Mouse (Mus musculus) MEL (cell line): ENCODE results near the gene Gm15557. TPM values are rescaled to one million over a fixed set of nuclear protein-coding genes. Genes with fewer than 3 reads are reported as not detected.
A peak's percentile ranks its signal among the peaks of the same experiment; 100 is the strongest.

Source experiments
- DNase-seq: peaks from one replicate; pipeline ENCODE4 v3.0.0; 2011; ENCODE audit warnings: low read depth, low spot score
- H3K27ac ChIP-seq: 2 replicates; pipeline ENCODE4 v1.5.1; 2012; ENCODE audit warnings: low read depth, mild to moderate bottlenecking, control low read depth, low read length, moderate library complexity; ENCODE audit not compliant: control insufficient read depth
- H3K27me3 ChIP-seq, 2 experiments: fragments of 150-350 bp in 1 of 2; sonication (generic) in 1 of 2; 2 replicates each; pipeline ENCODE4 v1.6.1; 2012; ENCODE audit warnings: low read length in 2 of 2, mild to moderate bottlenecking in 2 of 2, improper control_type of control experiment in 1 of 2, moderate library complexity in 1 of 2; ENCODE audit not compliant: insufficient read depth in 2 of 2, control insufficient read depth in 1 of 2
- H3K36me3 ChIP-seq, 2 experiments: 2 replicates each; pipeline ENCODE4 v1.6.1; 2012 to 2014; ENCODE audit warnings: low read length in 2 of 2, improper control_type of control experiment in 1 of 2, inconsistent platforms in 1 of 2, mild to moderate bottlenecking in 1 of 2; ENCODE audit not compliant: insufficient read depth in 2 of 2, control insufficient read depth in 1 of 2
- H3K4me1 ChIP-seq, 2 experiments: fragments of 150-350 bp in 1 of 2; sonication (generic) in 1 of 2; 2 replicates each; pipeline ENCODE4 v1.6.1; 2012; ENCODE audit warnings: low read length in 2 of 2, improper control_type of control experiment in 1 of 2, mild to moderate bottlenecking in 1 of 2; ENCODE audit not compliant: insufficient read depth in 2 of 2, control insufficient read depth in 1 of 2
- H3K4me3 ChIP-seq, 2 experiments: fragments of 150-350 bp in 1 of 2; sonication (generic) in 1 of 2; 2 replicates each; pipeline ENCODE4 v1.5.1; 2012; ENCODE audit warnings: low read depth in 2 of 2, low read length in 2 of 2, mild to moderate bottlenecking in 2 of 2, moderate library complexity in 2 of 2, control low read depth in 1 of 2, improper control_type of control experiment in 1 of 2; ENCODE audit not compliant: control insufficient read depth in 1 of 2, insufficient read depth in 1 of 2
- H3K79me2 ChIP-seq: 2 replicates; pipeline ENCODE4 v1.6.1; 2012; ENCODE audit warnings: mild to moderate bottlenecking, low read length, moderate library complexity; ENCODE audit not compliant: control insufficient read depth, poor library complexity, insufficient read depth
- H3K9ac ChIP-seq: 2 replicates; pipeline ENCODE4 v1.6.1; 2012; ENCODE audit warnings: low read depth, mild to moderate bottlenecking, control low read depth, low read length, moderate library complexity; ENCODE audit not compliant: control insufficient read depth, poor library complexity, severe bottlenecking
- H3K9me3 ChIP-seq: fragments of 150-350 bp; sonication (generic); replicated peaks from 2 replicates; pipeline ENCODE4 v1.6.1; 2012; ENCODE audit warnings: mild to moderate bottlenecking, low read length, improper control_type of control experiment, moderate library complexity; ENCODE audit not compliant: insufficient read depth
- BHLHE40 ChIP-seq: IDR thresholded peaks from 2 replicates; pipeline ENCODE4 v1.6.1; 2012; ENCODE audit warnings: low read depth, mild to moderate bottlenecking, inconsistent platforms, low read length, improper control_type of control experiment, borderline replicate concordance
- CHD2 ChIP-seq: IDR thresholded peaks from 2 replicates; pipeline ENCODE4 v1.6.1; 2011; ENCODE audit warnings: low read length, improper control_type of control experiment
- CTCF ChIP-seq, 3 experiments: IDR thresholded peaks in 2 of 3; conservative IDR thresholded peaks in 1 of 3; 2 replicates each; pipeline ENCODE4 v1.5.1; 2011 to 2012; ENCODE audit warnings: low read length in 3 of 3, low read depth in 2 of 3, mild to moderate bottlenecking in 2 of 3, improper control_type of control experiment in 1 of 3, inconsistent platforms in 1 of 3, mixed read lengths in 1 of 3, moderate library complexity in 1 of 3; ENCODE audit not compliant: control insufficient read depth in 1 of 3, insufficient read depth in 1 of 3, poor library complexity in 1 of 3, severe bottlenecking in 1 of 3
- ELF1 ChIP-seq: IDR thresholded peaks from 2 replicates; pipeline ENCODE4 v1.6.1; 2014; ENCODE audit warnings: low read depth, mild to moderate bottlenecking, inconsistent platforms, low read length, improper control_type of control experiment, moderate library complexity
- GATA1 ChIP-seq: IDR thresholded peaks from 2 replicates; pipeline ENCODE4 v1.6.1; 2011; ENCODE audit warnings: low read depth, low read length, improper control_type of control experiment
- MAFK ChIP-seq: IDR thresholded peaks from 2 replicates; pipeline ENCODE4 v1.6.1; 2011; ENCODE audit warnings: low read depth, mild to moderate bottlenecking, low read length, improper control_type of control experiment, borderline replicate concordance
- MEF2A ChIP-seq: IDR thresholded peaks from 2 replicates; pipeline ENCODE4 v1.6.1; 2014; ENCODE audit warnings: low read depth, mild to moderate bottlenecking, inconsistent platforms, low read length, improper control_type of control experiment; ENCODE audit not compliant: poor library complexity, insufficient replicate concordance, severe bottlenecking; ENCODE audit errors: extremely low read depth
- MYC ChIP-seq: IDR thresholded peaks from 2 replicates; pipeline ENCODE4 v1.6.1; 2011; ENCODE audit warnings: low read depth, mild to moderate bottlenecking, low read length, improper control_type of control experiment, moderate library complexity
- NRF1 ChIP-seq: IDR thresholded peaks from 2 replicates; pipeline ENCODE4 v1.6.1; 2014; ENCODE audit warnings: low read depth, mild to moderate bottlenecking, inconsistent platforms, low read length, improper control_type of control experiment, moderate library complexity; ENCODE audit not compliant: poor library complexity, insufficient read depth, severe bottlenecking
- POLR2AphosphoS2 ChIP-seq: IDR thresholded peaks from 2 replicates; pipeline ENCODE4 v1.6.1; 2011; ENCODE audit warnings: low read length, improper control_type of control experiment
- RCOR1 ChIP-seq: IDR thresholded peaks from 2 replicates; pipeline ENCODE4 v1.6.1; 2012; ENCODE audit warnings: low read depth, mild to moderate bottlenecking, inconsistent platforms, low read length, improper control_type of control experiment
- SMC3 ChIP-seq: IDR thresholded peaks from 2 replicates; pipeline ENCODE4 v1.6.1; 2011; ENCODE audit warnings: low read depth, low read length, improper control_type of control experiment
- TAL1 ChIP-seq: IDR thresholded peaks from 2 replicates; pipeline ENCODE4 v1.6.1; 2012; ENCODE audit warnings: mild to moderate bottlenecking, inconsistent platforms, low read length, moderate library complexity, mixed read lengths
- TBP ChIP-seq: IDR thresholded peaks from 2 replicates; pipeline ENCODE4 v1.8.0; 2011; ENCODE audit warnings: low read depth, low read length, improper control_type of control experiment
- TCF12 ChIP-seq: IDR thresholded peaks from 2 replicates; pipeline ENCODE4 v1.6.1; 2014; ENCODE audit warnings: low read depth, mild to moderate bottlenecking, inconsistent platforms, low read length, improper control_type of control experiment, moderate library complexity
- USF2 ChIP-seq, 2 experiments: IDR thresholded peaks; 2 replicates each; pipeline ENCODE4 v1.6.1; 2011 to 2012; ENCODE audit warnings: improper control_type of control experiment in 2 of 2, low read length in 2 of 2, borderline replicate concordance in 1 of 2, inconsistent platforms in 1 of 2, low read depth in 1 of 2, mild to moderate bottlenecking in 1 of 2; ENCODE audit not compliant: insufficient read depth in 1 of 2
- ZNF384 ChIP-seq: IDR thresholded peaks from 2 replicates; pipeline ENCODE4 v1.6.1; 2012; ENCODE audit warnings: low read depth, mild to moderate bottlenecking, inconsistent platforms, low read length, improper control_type of control experiment
- polyA plus RNA-seq, 2 experiments: library from polyadenylated mRNA; stranded (reverse) in 1 of 2; unstranded in 1 of 2; fragments of >175 nt in 1 of 2; fragments of >200 nt in 1 of 2; gene quantifications; 2 replicates each; pipeline versions ENCODE4 v1.2.1 to v1.2.4; 2012; ENCODE audit warnings: low replicate concordance in 2 of 2, low read depth in 1 of 2; ENCODE audit not compliant: insufficient read length in 2 of 2, insufficient read depth in 1 of 2, missing spikeins in 1 of 2
- total RNA-seq: library from RNA; depleted of rRNA; stranded (reverse); fragments of 300-350 nt; gene quantifications from 2 replicates; pipeline ENCODE4 v1.2.3, GENCODE M21; 2012

Gene Gm15557
- total and polyA plus RNA-seq, 3 experiments = not detected

DNA sequence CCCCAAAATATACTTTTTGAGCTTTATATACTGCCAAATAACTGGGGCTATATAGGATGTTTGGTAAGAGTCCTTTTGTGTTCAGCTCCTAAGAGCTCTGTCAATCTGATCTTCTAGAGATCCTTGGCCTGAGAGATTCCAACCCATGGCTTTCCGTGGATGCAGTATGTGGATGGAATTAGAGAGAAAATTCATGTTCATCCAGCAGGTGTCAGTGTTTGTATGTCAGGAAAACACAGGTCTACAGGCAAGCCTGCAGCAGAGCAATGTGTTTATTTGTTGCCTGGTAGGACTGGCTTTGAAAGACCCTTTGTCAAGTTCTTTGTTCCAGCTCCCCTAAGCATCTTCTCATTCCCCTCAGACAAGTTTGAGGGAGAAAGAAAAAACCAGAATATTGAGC lies 22.5 kb downstream of the Gm15557 start (continued):
- TF ChIP-seq CTCF (IDR thresholded peaks at IDR 0.05 in 2 of 3, conservative IDR thresholded peaks at IDR 0.05 in 1 of 3; ENCODE audit: control insufficient read depth in 1 of 3, insufficient read depth in 1 of 3, low read depth in 2 of 3, low read length in 3 of 3, poor library complexity in 1 of 3, severe bottlenecking in 1 of 3) (peak; percentile 13 to 65 (median 51); a peak in 4 of 6 replicates), ELF1 (no peak)
- TF ChIP-seq, all 39 proteins: peak for 4

DNA sequence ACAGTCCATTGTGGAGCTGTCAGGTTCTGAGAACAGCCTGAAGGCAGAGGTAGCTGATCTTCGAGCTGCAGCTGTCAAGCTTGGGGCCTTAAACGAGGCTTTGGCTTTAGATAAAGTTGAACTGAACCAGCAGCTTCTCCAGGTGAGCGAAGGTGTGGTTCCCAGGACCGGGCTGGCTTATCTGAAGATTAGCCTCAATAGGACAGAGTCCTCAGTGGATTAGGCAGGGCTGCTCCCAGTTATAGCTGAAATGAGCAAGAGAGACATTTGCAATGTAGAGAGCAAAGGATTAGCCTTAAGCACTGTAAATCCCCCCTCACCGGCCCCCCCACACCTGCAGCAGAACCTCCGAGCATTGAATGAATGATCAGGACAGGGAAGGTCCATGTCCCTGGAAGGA lies 32.8 kb downstream of the Gm15557 start:
- H3K36me3 ChIP-seq = peaks cover 0 to 3% of the 10 kb centered on the region in 2 experiments; a peak in 1 of 4 replicates
- no peak for DNase-seq
- no peak overlapping the region for H3K9ac ChIP-seq
- no peak overlapping the region for H3K4me3 ChIP-seq
- TF ChIP-seq BHLHE40 = no peak
- TF ChIP-seq TCF12 = no peak
- no peak for TF ChIP-seq MEF2A
- no peak for TF ChIP-seq NRF1
- no peak for TF ChIP-seq POLR2AphosphoS2
- TF ChIP-seq CHD2 = no peak
- no peak for TF ChIP-seq ZNF384
- no peak for TF ChIP-seq TBP
- no peaks in the 10 kb centered on the region for H3K4me1 ChIP-seq
- H3K27me3 ChIP-seq = no peaks in the 10 kb centered on the region
- no peak overlapping the region for H3K27ac ChIP-seq
- no peaks in the 10 kb centered on the region for H3K79me2 ChIP-seq
- H3K9me3 ChIP-seq = no peaks in the 10 kb centered on the region

DNA sequence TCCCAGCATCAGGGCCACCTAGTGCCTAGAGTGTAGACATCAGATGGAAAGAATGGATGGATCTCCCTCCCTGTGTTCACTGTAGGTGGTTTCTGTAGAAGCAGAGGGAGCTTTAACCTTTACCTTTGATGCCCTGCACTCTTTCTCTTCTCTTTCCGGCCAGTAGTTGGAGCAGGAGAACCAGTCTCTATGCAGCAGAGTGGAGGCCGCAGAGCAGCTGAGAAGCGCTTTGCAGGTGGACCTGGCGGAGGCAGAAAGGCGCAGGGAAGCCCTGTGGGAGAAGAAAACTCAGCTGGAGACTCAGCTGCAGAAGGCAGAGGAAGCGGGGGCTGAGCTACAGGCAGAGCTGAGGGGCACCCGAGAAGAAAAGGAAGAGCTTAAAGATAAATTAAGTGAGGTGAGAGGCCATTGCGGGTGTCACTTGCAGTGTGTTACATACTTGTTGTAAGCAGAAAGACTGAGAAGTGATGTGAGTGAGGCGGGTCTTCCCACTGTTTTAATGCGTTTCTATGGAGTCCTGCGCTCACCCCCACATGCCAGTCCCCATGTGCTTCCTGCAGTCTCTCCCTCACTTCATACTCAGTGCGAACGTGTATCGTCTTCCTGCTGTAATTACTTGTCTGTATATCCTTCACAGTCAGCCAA lies 33.7 kb downstream of the Gm15557 start:
- H3K27me3 ChIP-seq = no peaks in the 10 kb centered on the region
- no peaks in the 10 kb centered on the region for H3K4me1 ChIP-seq
- H3K36me3 ChIP-seq = no peaks in the 10 kb centered on the region; a peak in 1 of 4 replicates
- DNase-seq = no peak
- no peaks in the 10 kb centered on the region for H3K9me3 ChIP-seq
- H3K27ac ChIP-seq = no peak overlapping the region
- no peaks in the 10 kb centered on the region for H3K79me2 ChIP-seq
- TF ChIP-seq USF2 (IDR thresholded peaks at IDR 0.05; ENCODE audit: borderline replicate concordance in 1 of 2, insufficient read depth in 1 of 2, low read depth in 1 of 2, low read length in 2 of 2) (no peak), MAFK (no peak), CTCF (IDR thresholded peaks at IDR 0.05 in 2 of 3, conservative IDR thresholded peaks at IDR 0.05 in 1 of 3; ENCODE audit: control insufficient read depth in 1 of 3, insufficient read depth in 1 of 3, low read depth in 2 of 3, low read length in 3 of 3, poor library complexity in 1 of 3, severe bottlenecking in 1 of 3) (no peak), MYC (no peak), RCOR1 (no peak), GATA1 (no peak), POLR2AphosphoS2 (no peak), SMC3 (no peak), TAL1 (no peak), CHD2 (no peak)
- no peak overlapping the region for H3K4me3 ChIP-seq
- no peak overlapping the region for H3K9ac ChIP-seq
